Comparison of ENCODE assay signal across 7 mouse cellular contexts in the genomic region with DNA sequence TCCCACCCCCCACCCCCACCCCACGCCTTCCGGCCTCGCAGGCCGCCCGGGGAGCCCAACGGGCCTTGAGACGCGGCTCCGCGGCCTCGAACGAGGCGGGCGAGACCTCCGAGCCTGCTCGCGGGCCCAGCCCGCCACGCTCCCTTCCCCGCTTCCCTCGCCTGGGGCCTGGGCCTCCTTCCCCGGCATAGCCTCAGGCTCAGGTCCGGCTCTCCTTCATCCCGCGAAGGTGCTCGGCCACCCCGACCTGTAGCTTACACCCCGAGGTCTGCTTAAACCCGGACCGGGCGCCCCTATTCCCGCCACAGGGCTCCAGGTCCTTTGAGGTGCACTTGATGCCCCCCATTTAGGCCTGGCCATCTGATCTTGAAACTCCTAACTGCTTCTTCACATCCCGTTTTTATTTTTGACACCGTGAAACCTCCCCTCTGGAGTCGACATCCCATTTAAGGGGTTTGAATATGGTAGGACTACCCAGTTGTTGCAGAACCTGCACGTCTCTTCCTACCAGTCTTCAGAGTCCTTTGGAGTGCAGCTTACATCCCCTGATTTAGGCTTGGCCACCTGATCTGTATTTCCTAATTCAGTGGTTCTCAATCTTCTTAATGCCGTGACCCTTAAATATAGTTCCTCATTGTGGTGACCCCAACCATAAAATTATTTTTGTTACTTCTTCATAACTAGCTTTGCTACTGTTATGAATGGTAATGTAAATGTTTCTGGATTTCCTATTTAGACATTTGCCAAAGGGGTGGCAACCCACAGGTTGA. TPM values are rescaled to one million over a fixed set of nuclear protein-coding genes. Genes with fewer than 3 reads are reported as not detected.
A peak's percentile ranks its signal among the peaks of the same experiment; 100 is the strongest.
DNase-seq lines count a peak whose midpoint lies in the region; ATAC-seq and TF ChIP-seq lines count a peak whose summit lies in the region.

No protein-coding gene starts in this region.

- no peak for DNase-seq in lung, adult 2 months
- DNase-seq in lung, postnatal 4 days, result no peak
- peak; percentile 65 for DNase-seq in cerebellum, adult 11-12 months
- peak; percentile 37 for DNase-seq in naive thymus-derived CD4-positive, alpha-beta T cell, adult 2 months (ENCODE audit: low read depth)
- no peak for DNase-seq in retina, postnatal 1 day

- H3K36me3 ChIP-seq in forebrain, embryonic 16.5 days (ENCODE audit: control insufficient read depth, insufficient read depth), result peaks cover 2% of the 10 kb centered on the region; the same call in 1 of the 2 replicates
- H3K36me3 ChIP-seq in limb, embryonic 15.5 days, result peaks cover 23% of the 10 kb centered on the region

- H3K9me3 ChIP-seq in forebrain, embryonic 16.5 days (ENCODE audit: control insufficient read depth, low read length), result no peaks in the 10 kb centered on the region
- no peaks in the 10 kb centered on the region for H3K9me3 ChIP-seq in limb, embryonic 15.5 days

- peak overlapping the region; percentile 80 for H3K27ac ChIP-seq in forebrain, embryonic 16.5 days (ENCODE audit: low read length)
- H3K27ac ChIP-seq in limb, embryonic 15.5 days, result peak overlapping the region; percentile 89

- peak overlapping the region; percentile 90 for H3K9ac ChIP-seq in forebrain, embryonic 16.5 days (replicated peaks; ENCODE audit: low read depth, low read length)
- H3K9ac ChIP-seq in limb, embryonic 15.5 days, result peak overlapping the region; percentile 93

- H3K4me2 ChIP-seq in forebrain, embryonic 16.5 days (ENCODE audit: low read length), result peak overlapping the region; percentile 65
- peak overlapping the region; percentile 59 for H3K4me2 ChIP-seq in limb, embryonic 15.5 days

- under 1% methylated on average over 34 of the region's 37 CpGs for WGBS in lung, adult 2 months
- 2% methylated on average over 27 of the region's 37 CpGs for WGBS in forebrain, embryonic 16.5 days
- WGBS in limb, embryonic 15.5 days, result 1% methylated on average over 35 of the region's 37 CpGs

- peak; percentile 22 for ATAC-seq in forebrain, embryonic 16.5 days
- ATAC-seq in limb, embryonic 15.5 days (ENCODE audit: insufficient number of reproducible peaks, low FRiP score, low TSS enrichment, low read depth), result peak; percentile 1; the same call in 1 of the 2 replicates

- H3K27me3 ChIP-seq in forebrain, embryonic 16.5 days (replicated peaks; ENCODE audit: control insufficient read depth, insufficient read depth, low read length), result no peaks in the 10 kb centered on the region
- no peaks in the 10 kb centered on the region for H3K27me3 ChIP-seq in limb, embryonic 15.5 days

- peak overlapping the region; percentile 87 for H3K4me3 ChIP-seq in lung, adult 2 months (replicated peaks; ENCODE audit: extremely low read depth, low read depth, low read length)
- H3K4me3 ChIP-seq in forebrain, embryonic 16.5 days (replicated peaks; ENCODE audit: low read length), result peak overlapping the region; percentile 58
- H3K4me3 ChIP-seq in limb, embryonic 15.5 days, result peak overlapping the region; percentile 93

- TF ChIP-seq POLR2A in lung, adult 2 months (IDR thresholded peaks at IDR 0.05; ENCODE audit: borderline replicate concordance, extremely low read depth, low read depth, low read length), result no peak

- no peak for TF ChIP-seq CTCF in lung, adult 2 months (IDR thresholded peaks at IDR 0.05; ENCODE audit: insufficient read depth, low read length)

- H3K4me1 ChIP-seq in lung, adult 2 months (ENCODE audit: control insufficient read depth, insufficient read depth, low read length), result peaks cover 9% of the 10 kb centered on the region
- H3K4me1 ChIP-seq in forebrain, embryonic 16.5 days (replicated peaks; ENCODE audit: control insufficient read depth, insufficient read depth, low read length), result peaks cover 31% of the 10 kb centered on the region
- peaks cover 31% of the 10 kb centered on the region for H3K4me1 ChIP-seq in limb, embryonic 15.5 days

RNA-seq across cellular contexts. Expression of gene Ranbp3, which starts 0.7 kb away (rescaled TPM):
- 69.0 and 74.2 TPM in 2 replicates for polyA plus RNA-seq in lung, adult 2 months (2012; rRNA removed)
- polyA plus RNA-seq in forebrain, embryonic 16.5 days (2015; fragmentation: Nextera tagmentation; extraction: Ambion mirVana), result 114 and 120 TPM in 2 replicates
- polyA plus RNA-seq in limb, embryonic 15.5 days (2015; fragmentation: Nextera tagmentation; extraction: Ambion mirVana), result 86.0 and 90.5 TPM in 2 replicates

RNA-seq across cellular contexts. Expression of gene Ndufa11, which starts 43.7 kb away (rescaled TPM):
- 348 and 393 TPM in 2 replicates for polyA plus RNA-seq in lung, adult 2 months (2012; rRNA removed)
- 377 and 426 TPM in 2 replicates for polyA plus RNA-seq in forebrain, embryonic 16.5 days (2015; fragmentation: Nextera tagmentation; extraction: Ambion mirVana)
- 370 and 405 TPM in 2 replicates for polyA plus RNA-seq in limb, embryonic 15.5 days (2015; fragmentation: Nextera tagmentation; extraction: Ambion mirVana)

RNA-seq across cellular contexts. Expression of gene Vmac, which starts 44.0 kb away (rescaled TPM):
- 31.9 and 32.4 TPM in 2 replicates for polyA plus RNA-seq in lung, adult 2 months (2012; rRNA removed)
- 20.6 and 21.8 TPM in 2 replicates for polyA plus RNA-seq in forebrain, embryonic 16.5 days (2015; fragmentation: Nextera tagmentation; extraction: Ambion mirVana)
- polyA plus RNA-seq in limb, embryonic 15.5 days (2015; fragmentation: Nextera tagmentation; extraction: Ambion mirVana), result 18.1 and 18.2 TPM in 2 replicates

RNA-seq across cellular contexts. Expression of gene Catsperd, which starts 45.9 kb away (rescaled TPM):
- 0.16 and 0.43 TPM in 2 replicates for polyA plus RNA-seq in lung, adult 2 months (2012; rRNA removed)
- 1.0 and 1.5 TPM in 2 replicates for polyA plus RNA-seq in forebrain, embryonic 16.5 days (2015; fragmentation: Nextera tagmentation; extraction: Ambion mirVana)
- 0.17 and 0.57 TPM in 2 replicates for polyA plus RNA-seq in limb, embryonic 15.5 days (2015; fragmentation: Nextera tagmentation; extraction: Ambion mirVana)

RNA-seq across cellular contexts. Expression of gene Lonp1, which starts 47.1 kb away (rescaled TPM):
- polyA plus RNA-seq in lung, adult 2 months (2012; rRNA removed), result 48.9 and 53.9 TPM in 2 replicates
- polyA plus RNA-seq in forebrain, embryonic 16.5 days (2015; fragmentation: Nextera tagmentation; extraction: Ambion mirVana), result 48.2 and 48.6 TPM in 2 replicates
- 46.5 and 49.1 TPM in 2 replicates for polyA plus RNA-seq in limb, embryonic 15.5 days (2015; fragmentation: Nextera tagmentation; extraction: Ambion mirVana)

Comparison
In these comparisons a context has a peak if more than half of its experiments do, and no peak if none do; other contexts are left out.
1. DNase-seq: peak in cerebellum, adult 11-12 months (single experiment) and naive thymus-derived CD4-positive, alpha-beta T cell, adult 2 months (single experiment); none in lung, adult 2 months (single experiment), lung, postnatal 4 days (0 of 2) and retina, postnatal 1 day (single experiment).
2. Peak in every context shown above with its lines, with median percentiles within 50 percentile points of each other: H3K4me3 ChIP-seq.